Mouse (Mus musculus) hindlimb bud, embryonic 11.5 days (tissue): ENCODE data around the gene Ms4a6d.
"Not testable (repeated sequence)": the region's sequence is repeated elsewhere in the genome, so short reads cannot be mapped to it uniquely, and the experiment has no call there.

Experiments
- DNase-seq: peaks from one replicate; pipeline ENCODE4 v3.0.0-alpha.2; 2012; ENCODE audit warnings: low read depth, low spot score; ENCODE audit errors: extremely low spot score

Ms4a6d gene

GRCm38 (mm10) chr19:11559560-11559959 lies 45.1 kb downstream of the Ms4a6d start:
- DNase-seq = not testable (repeated sequence)

GRCm38 (mm10) chr19:11554726-11555125 lies 49.9 kb downstream of the Ms4a6d start:
- DNase-seq = no peak

- no peak for DNase-seq
Observed at GRCm38 (mm10) chr19:11547911-11548310, 56.7 kb downstream of the Ms4a6d start.

- DNase-seq = not testable (repeated sequence)
Observed at GRCm38 (mm10) chr19:11544383-11544782, 60.3 kb downstream of the Ms4a6d start.

- not testable (repeated sequence) for DNase-seq
Observed at GRCm38 (mm10) chr19:11540166-11540821, 64.4 kb downstream of the Ms4a6d start.

- no peak for DNase-seq
Observed at GRCm38 (mm10) chr19:11537336-11537735, 67.3 kb downstream of the Ms4a6d start.
